Mouse (Mus musculus) layer of hippocampus, adult 9-10 months (tissue): ENCODE results near the gene Smarcad1.

Source experiments
- DNase-seq: peaks from one replicate; pipeline ENCODE4 v3.0.0; 2022; ENCODE audit warnings: low spot score

Smarcad1 gene

GRCm38 (mm10) chr6:65114902-65115301 is 72.5 kb downstream of the Smarcad1 start:
- DNase-seq, result no peak

- no peak for DNase-seq
Measured at GRCm38 (mm10) chr6:65117540-65117939, 75.2 kb downstream of the Smarcad1 start.

- DNase-seq, result peak; percentile 45
Measured at GRCm38 (mm10) chr6:65126074-65126726, 83.8 kb downstream of the Smarcad1 start.

DNA sequence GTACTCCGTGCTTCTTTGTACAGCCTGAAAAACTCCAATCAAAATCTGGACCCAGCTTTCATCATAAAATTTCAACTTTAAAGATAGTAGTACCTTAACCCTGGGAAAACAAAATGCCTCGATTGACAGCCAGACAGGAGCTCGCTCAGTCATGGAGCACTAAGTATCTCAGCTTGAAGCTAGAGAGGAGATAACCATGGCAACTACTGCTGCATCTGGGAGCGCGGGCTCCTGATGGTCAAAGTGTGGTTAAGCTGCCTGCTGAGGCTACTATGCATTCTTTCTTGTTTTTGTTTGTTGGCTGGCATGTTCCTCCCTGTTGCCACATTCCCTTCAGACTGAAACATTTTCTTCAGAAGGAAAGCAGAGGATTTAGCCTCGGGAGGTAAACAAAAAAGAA is 90.0 kb downstream of the Smarcad1 start:
- DNase-seq, result no peak

- DNase-seq, result no peak
Measured at GRCm38 (mm10) chr6:65137802-65138201, 95.4 kb downstream of the Smarcad1 start.

DNA sequence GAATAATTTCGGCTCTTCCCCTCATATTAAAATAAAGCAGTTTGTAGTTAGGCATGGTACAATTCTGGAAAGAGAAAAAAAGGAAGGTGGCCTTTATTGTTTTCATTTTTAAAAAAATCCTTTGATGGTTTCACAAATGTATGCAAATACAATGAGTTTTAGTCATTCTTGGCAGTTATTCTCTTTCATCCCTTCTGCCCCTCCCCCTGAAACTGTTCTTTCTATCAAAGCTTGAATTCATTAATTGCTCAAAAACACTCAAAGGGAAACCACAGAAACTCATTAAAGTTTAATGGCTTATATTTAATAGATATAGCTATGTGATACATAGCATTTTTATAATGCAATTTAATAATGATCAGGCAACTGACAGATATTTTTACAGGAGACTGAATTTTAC is 95.9 kb downstream of the Smarcad1 start:
- DNase-seq, result no peak

- no peak for DNase-seq
Measured at GRCm38 (mm10) chr6:65140082-65140749, 97.8 kb downstream of the Smarcad1 start.

- DNase-seq, result no peak
Measured at GRCm38 (mm10) chr6:65140750-65141243, 98.4 kb downstream of the Smarcad1 start.

DNA sequence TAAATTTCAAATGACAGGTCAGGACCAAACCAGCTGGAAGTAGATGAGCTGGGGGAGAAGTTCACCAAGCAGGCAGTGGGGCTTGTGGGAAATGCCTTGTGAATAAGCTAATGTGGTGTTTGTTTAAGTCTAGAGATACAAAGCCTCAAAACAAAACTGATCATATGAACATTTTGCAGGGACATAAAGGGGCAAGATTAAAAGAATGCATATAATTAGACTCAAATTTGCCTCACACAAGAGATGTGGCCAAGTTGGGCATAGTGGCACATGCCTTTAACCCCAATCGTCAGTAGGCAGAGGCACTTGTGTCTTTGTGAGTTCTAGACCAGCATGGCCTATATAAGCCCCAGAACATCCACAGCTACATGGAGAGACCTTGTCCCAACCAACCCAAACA is 99.9 kb downstream of the Smarcad1 start:
- DNase-seq, result no peak

DNA sequence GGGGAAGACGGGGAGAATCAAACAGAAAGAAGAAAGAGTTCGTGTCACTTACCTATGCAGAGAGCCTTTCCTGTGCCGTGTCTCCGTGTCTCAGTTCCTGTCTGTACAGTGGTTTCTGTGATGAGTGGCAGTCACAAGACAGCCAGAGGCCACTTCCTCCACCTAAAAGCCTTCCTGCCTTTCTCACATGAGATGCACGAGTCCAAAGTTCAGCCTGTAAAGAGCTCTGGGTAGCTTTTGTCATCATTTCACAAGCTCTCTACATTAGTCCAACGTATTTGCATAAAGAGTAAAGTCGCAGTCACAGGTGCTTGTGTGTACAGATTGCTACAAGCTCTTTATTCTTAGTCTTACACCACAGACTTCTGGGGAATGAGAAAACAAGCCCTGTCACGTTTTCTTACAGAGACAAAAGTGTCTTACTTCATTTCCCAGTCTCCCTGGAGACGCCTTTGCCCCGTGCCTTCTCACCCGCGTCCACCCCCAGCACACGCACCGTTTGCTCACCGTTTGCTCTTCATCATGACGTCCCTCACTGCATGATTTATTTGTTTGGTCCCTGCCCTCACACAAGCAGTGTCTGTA is 102.3 kb downstream of the Smarcad1 start, which contains the start of gene Hpgds:
Gene Hpgds (minus strand): TSS at position 288 of the 585 bp plus-strand sequence.
- DNase-seq, result no peak

DNA sequence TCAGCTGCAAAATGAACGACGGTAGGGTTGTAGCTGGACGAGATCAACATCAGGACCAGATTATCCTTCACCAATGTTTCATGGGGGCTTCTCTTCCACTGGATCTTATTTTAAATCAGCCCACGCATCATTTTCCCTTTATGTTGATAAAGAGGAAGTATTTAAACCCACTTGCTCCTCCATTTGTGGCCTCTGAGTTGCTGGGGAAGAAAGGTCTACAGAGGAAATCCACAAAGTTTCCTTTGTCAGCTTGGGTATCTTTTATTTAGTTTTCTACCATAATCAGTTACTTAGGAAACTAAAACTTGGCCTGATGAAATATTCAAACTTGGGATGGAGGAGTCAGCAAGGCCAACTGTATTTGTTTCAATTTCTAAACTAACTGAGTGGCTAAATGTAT is 104.0 kb downstream of the Smarcad1 start:
- no peak for DNase-seq

GRCm38 (mm10) chr6:65150703-65151102 is 108.3 kb downstream of the Smarcad1 start:
- DNase-seq, result no peak

DNA sequence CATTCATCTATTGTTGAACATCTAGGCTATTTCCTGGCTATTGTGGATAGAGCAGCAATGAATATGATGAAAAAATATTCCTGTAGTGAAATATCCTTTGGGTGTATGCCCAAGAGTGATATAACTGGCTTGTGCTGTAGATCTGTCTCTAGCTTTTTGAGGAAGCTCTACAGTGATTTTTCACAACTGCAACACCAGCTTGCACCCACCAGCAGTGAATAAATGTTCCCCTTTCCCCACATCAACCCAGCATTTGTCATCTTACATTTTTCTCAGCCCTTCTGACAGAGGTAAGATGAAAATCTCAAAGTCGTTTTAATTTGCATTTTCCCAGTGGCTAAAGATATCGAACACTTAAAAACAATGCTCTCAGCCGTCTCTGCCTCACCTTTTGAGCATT is 111.2 kb downstream of the Smarcad1 start:
- DNase-seq, result no peak

DNA sequence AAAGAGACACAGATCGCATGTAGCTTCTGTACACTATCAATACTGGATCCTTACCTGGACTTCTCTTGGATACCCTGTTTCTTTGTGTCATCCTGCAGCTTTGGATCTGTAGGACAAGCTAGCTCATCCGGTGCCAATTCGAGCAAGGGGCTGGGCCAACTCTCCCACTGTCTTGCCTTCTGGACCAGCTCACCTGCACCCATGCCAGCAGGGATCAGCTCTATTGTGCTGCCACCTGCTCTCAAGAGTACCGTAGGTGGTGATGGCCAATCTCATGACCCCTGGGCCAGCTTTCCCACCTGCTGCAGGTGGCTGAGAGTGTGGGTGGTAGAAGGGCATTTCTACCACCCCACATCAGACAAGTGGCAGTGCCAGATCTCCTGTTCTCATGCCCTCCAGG is 114.7 kb downstream of the Smarcad1 start:
- no peak for DNase-seq

GRCm38 (mm10) chr6:65159381-65159942 is 117.1 kb downstream of the Smarcad1 start:
- no peak for DNase-seq

- no peak for DNase-seq
Measured at GRCm38 (mm10) chr6:65164137-65164536, 121.8 kb downstream of the Smarcad1 start.

- no peak for DNase-seq
Measured at GRCm38 (mm10) chr6:65164977-65165376, 122.6 kb downstream of the Smarcad1 start.
